Comparison of ENCODE assay signal across 8 mouse cellular contexts in genomic region chr12:85639326-85640008, GRCm38 (mm10). TPM values are rescaled to one million over a fixed set of nuclear protein-coding genes. Genes with fewer than 3 reads are reported as not detected.
DNase-seq lines count a peak whose midpoint lies in the region; ATAC-seq lines count a peak whose summit lies in the region.
"Had no signal": no experiment of that assay in that cellular context is flagged by ENCODE, and none has a peak within 500 bp of the region (broad histone marks: within the 10 kb centered on the region; RNA-seq: fewer than 3 reads in every experiment).

No protein-coding gene starts in this region.

- peaks cover 9% of the 10 kb centered on the region; the same call in 1 of the 2 replicates for H3K36me3 ChIP-seq in kidney, embryonic 15.5 days

- no peaks in the 10 kb centered on the region for H3K27me3 ChIP-seq in kidney, embryonic 15.5 days
- H3K27me3 ChIP-seq: limb, embryonic 13.5 days had no signal

- H3K9me3 ChIP-seq in kidney, embryonic 15.5 days (replicated peaks), result no peaks in the 10 kb centered on the region
- H3K9me3 ChIP-seq: limb, embryonic 13.5 days had no signal

- no peak overlapping the region for H3K4me2 ChIP-seq in kidney, embryonic 15.5 days
- H3K4me2 ChIP-seq: limb, embryonic 13.5 days had no signal

- no peak overlapping the region for H3K27ac ChIP-seq in kidney, embryonic 15.5 days
- H3K27ac ChIP-seq: limb, embryonic 13.5 days had no signal

- ATAC-seq in kidney, embryonic 15.5 days (replicated peaks; ENCODE audit: low FRiP score), result no peak
- no peak for ATAC-seq in megakaryocyte, adult 5-6 weeks (ENCODE audit: poor library complexity, severe bottlenecking)

- 81% methylated on average over 12 of the region's 12 CpGs for WGBS in kidney, embryonic 15.5 days

- DNase-seq in kidney, adult 18-20 months, result peak; percentile 47
- peak; percentile 32 to 53 for DNase-seq in cerebellum, postnatal 4 days (ENCODE audit: low spot score in 2 of 2)
- DNase-seq in gastrocnemius, postnatal 25 days, result peak; percentile 50
- DNase-seq in layer of hippocampus, adult 9-11 months, result peak; percentile 67
- DNase-seq in right cerebral cortex, postnatal 10 days (ENCODE audit: low spot score in 2 of 2), result peak; percentile 76 to 83

- no peak overlapping the region for H3K9ac ChIP-seq in kidney, embryonic 15.5 days
- H3K9ac ChIP-seq: limb, embryonic 13.5 days had no signal

- no peak overlapping the region for H3K4me3 ChIP-seq in kidney, embryonic 15.5 days (replicated peaks)
- H3K4me3 ChIP-seq: limb, embryonic 13.5 days had no signal

- peaks cover 26% of the 10 kb centered on the region for H3K4me1 ChIP-seq in kidney, embryonic 15.5 days
- H3K4me1 ChIP-seq: limb, embryonic 13.5 days had no signal

RNA-seq across cellular contexts. Expression of gene Jdp2, which starts 40.6 kb away (rescaled TPM):
- 0.41 and 0.61 TPM in 2 replicates for polyA plus RNA-seq in kidney, embryonic 15.5 days (2015; fragmentation: Nextera tagmentation; extraction: Ambion mirVana)
- total RNA-seq in gastrocnemius, postnatal 25 days (2021), result 1 to 10 TPM; 5.4 to 6.8 TPM
- 15.6 and 18.1 TPM in 2 replicates for total RNA-seq in megakaryocyte, adult 5-6 weeks (2015)
- 33.3 and 38.9 TPM in 2 replicates for total RNA-seq in megakaryocyte, adult 5-6 weeks (2017)

RNA-seq across cellular contexts. Expression of gene Batf, which starts 47.0 kb away (rescaled TPM):
- polyA plus RNA-seq in kidney, embryonic 15.5 days (2015; fragmentation: Nextera tagmentation; extraction: Ambion mirVana), result 3.5 and 4.0 TPM in 2 replicates
- under 1 TPM in 1 of 2 experiments, not detected in 1; 0.29 TPM for total RNA-seq in gastrocnemius, postnatal 25 days (2021)
- 10.6 and 11.5 TPM in 2 replicates for total RNA-seq in megakaryocyte, adult 5-6 weeks (2015)
- total RNA-seq in megakaryocyte, adult 5-6 weeks (2017), result 31.5 and 41.2 TPM in 2 replicates

Comparison
In these comparisons a context has a peak if more than half of its experiments do, and no peak if none do; other contexts are left out.
1. RNA of gene Batf, which starts 47.0 kb away (total RNA-seq): 10.6 to 41.2 TPM in megakaryocyte, adult 5-6 weeks; 0.29 TPM in gastrocnemius, postnatal 25 days; every median in the first group is over 4 times any median in the second.
2. Peak in every context shown above with its lines, with median percentiles within 50 percentile points of each other: DNase-seq.